Mouse (Mus musculus) brain, embryonic 14.5 days (tissue): ENCODE data around the gene Olfr569.

Experiments
- CTCF ChIP-seq: fragments of 200-500 bp; IDR thresholded peaks from 2 replicates; pipeline ENCODE4 v1.5.1; 2012; ENCODE audit warnings: inconsistent platforms, mild to moderate bottlenecking, moderate library complexity, borderline replicate concordance; ENCODE audit not compliant: insufficient read depth, insufficient read length; ENCODE audit errors: extremely low read depth
- POLR2A ChIP-seq: fragments of 200-500 bp; IDR thresholded peaks from 2 replicates; pipeline ENCODE4 v1.6.1; 2012; ENCODE audit warnings: mild to moderate bottlenecking, inconsistent platforms, borderline replicate concordance; ENCODE audit not compliant: poor library complexity, insufficient read depth, insufficient read length, severe bottlenecking; ENCODE audit errors: extremely low read depth

DNA sequence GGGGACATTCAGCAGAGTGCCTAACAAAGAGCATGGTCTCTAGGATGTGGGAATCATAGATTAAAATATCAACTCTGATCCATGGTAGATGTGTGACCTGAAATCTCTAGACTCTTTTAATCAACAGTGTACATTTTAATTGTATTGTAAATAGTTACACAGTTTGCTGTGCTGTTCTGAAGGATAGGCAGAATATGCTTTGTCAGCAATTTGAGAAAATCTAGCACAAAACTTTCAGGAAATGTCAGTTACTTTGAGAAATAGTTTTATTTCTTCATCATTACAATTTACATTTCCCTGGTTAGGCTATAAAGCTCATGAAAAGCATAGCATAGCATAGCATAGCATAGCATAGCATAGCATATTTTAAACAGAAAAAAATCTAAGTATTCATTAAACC is 34.9 kb downstream of the Olfr569 start:
- TF ChIP-seq CTCF = no peak
- no peak for TF ChIP-seq POLR2A
